Mouse (Mus musculus) midbrain, embryonic 11.5 days (tissue): ENCODE measurements at regions not wholly inside any gene's neighbourhood (a gene's known extent, or its start where the extent isn't known, plus 50 kb on each side); places are given as distances from the start of the nearest gene placed in this dataset.

Experiments used
- ATAC-seq: fragments of 200-750 bp; cut with Nextera tagmentation; 2 replicates; pipeline ENCODE4 v1.8.0; 2017; ENCODE audit warnings: moderate TSS enrichment, moderate library complexity; ENCODE audit not compliant: low FRiP score
- DNase-seq: peaks from one replicate; pipeline ENCODE4 v3.0.0; 2015; ENCODE audit warnings: low spot score; ENCODE audit errors: missing footprints
- H3K27ac ChIP-seq: fragments of 300-500 bp; sonication (generic); 2 replicates; pipeline ENCODE4 v1.5.1; 2014; ENCODE audit warnings: low read depth, low read length
- H3K27me3 ChIP-seq: fragments of 300-500 bp; sonication (generic); 2 replicates; pipeline ENCODE4 v1.6.1; 2014; ENCODE audit warnings: mild to moderate bottlenecking, low read length, moderate library complexity, mixed read lengths; ENCODE audit not compliant: control insufficient read depth, insufficient read depth
- H3K36me3 ChIP-seq: fragments of 300-500 bp; sonication (generic); 2 replicates; pipeline ENCODE4 v1.6.1; 2014; ENCODE audit warnings: mild to moderate bottlenecking, low read length, moderate library complexity, mixed read lengths; ENCODE audit not compliant: control insufficient read depth, insufficient read depth
- H3K4me1 ChIP-seq: fragments of 300-500 bp; sonication (generic); 2 replicates; pipeline ENCODE4 v1.6.1; 2014; ENCODE audit warnings: low read length; ENCODE audit not compliant: control insufficient read depth, insufficient read depth
- H3K4me2 ChIP-seq: fragments of 300-500 bp; sonication (generic); 2 replicates; pipeline ENCODE4 v1.6.1; 2014; ENCODE audit warnings: mild to moderate bottlenecking, moderate library complexity
- H3K4me3 ChIP-seq: fragments of 300-500 bp; sonication (generic); 2 replicates; pipeline ENCODE4 v1.5.1; 2014; ENCODE audit warnings: low read depth, low read length
- H3K9ac ChIP-seq: fragments of 300-500 bp; sonication (generic); 2 replicates; pipeline ENCODE4 v1.6.1; 2014; ENCODE audit warnings: low read length
- H3K9me3 ChIP-seq: fragments of 300-500 bp; sonication (generic); 2 replicates; pipeline ENCODE4 v1.6.1; 2016; ENCODE audit warnings: low read length; ENCODE audit not compliant: control insufficient read depth
- WGBS: fragments of 180-500 bp; shearing (Covaris S2); extraction: QIAGEN DNeasy Blood & Tissue Kit; methylation state at CpG from one replicate; pipeline ENCODE4 v1.1.7; 2014; 5-methylcytosine and 5-hydroxymethylcytosine counted together

- ATAC-seq: no peak
- H3K4me3 ChIP-seq: no peak overlapping the region
- 85% methylated on average over 5 of the region's 5 CpGs for WGBS
- no peaks in the 10 kb centered on the region for H3K36me3 ChIP-seq
- no peaks in the 10 kb centered on the region for H3K27me3 ChIP-seq
- H3K27ac ChIP-seq: no peak overlapping the region
- no peaks in the 10 kb centered on the region for H3K9me3 ChIP-seq
- no peak overlapping the region for H3K4me2 ChIP-seq
- H3K9ac ChIP-seq: no peak overlapping the region
- DNase-seq: no peak
- no peaks in the 10 kb centered on the region for H3K4me1 ChIP-seq
Measured at GRCm38 (mm10) chr10:46298352-46298751, 720.7 kb downstream of the Hace1 start.

- ATAC-seq (no peak), DNase-seq (no peak)
- no peak overlapping the region for H3K9ac ChIP-seq
- H3K36me3 ChIP-seq: no peaks in the 10 kb centered on the region
- WGBS: 54% methylated on average over 3 of the region's 3 CpGs
- no peak overlapping the region for H3K4me2 ChIP-seq
- no peak overlapping the region for H3K27ac ChIP-seq
- no peaks in the 10 kb centered on the region for H3K27me3 ChIP-seq
- H3K9me3 ChIP-seq: no peaks in the 10 kb centered on the region
- H3K4me3 ChIP-seq: no peak overlapping the region
- H3K4me1 ChIP-seq: no peaks in the 10 kb centered on the region
Measured at GRCm38 (mm10) chr10:46299521-46299920, 721.9 kb downstream of the Hace1 start.

- no peak for ATAC-seq
- H3K4me1 ChIP-seq: no peaks in the 10 kb centered on the region
- H3K27ac ChIP-seq: no peak overlapping the region
- no peak overlapping the region for H3K4me3 ChIP-seq
- no peaks in the 10 kb centered on the region for H3K36me3 ChIP-seq
- no peaks in the 10 kb centered on the region for H3K9me3 ChIP-seq
- no peaks in the 10 kb centered on the region for H3K27me3 ChIP-seq
- no peak for DNase-seq
- H3K9ac ChIP-seq: no peak overlapping the region
- H3K4me2 ChIP-seq: no peak overlapping the region
- WGBS: 83% methylated on average over 5 of the region's 5 CpGs
Measured at GRCm38 (mm10) chr10:46320328-46321038, 742.9 kb downstream of the Hace1 start.

- H3K27me3 ChIP-seq: no peaks in the 10 kb centered on the region
- no peak overlapping the region for H3K4me2 ChIP-seq
- no peak overlapping the region for H3K9ac ChIP-seq
- WGBS: 83% methylated on average over 3 of the region's 3 CpGs
- H3K36me3 ChIP-seq: no peaks in the 10 kb centered on the region
- H3K4me3 ChIP-seq: no peak overlapping the region
- no peaks in the 10 kb centered on the region for H3K9me3 ChIP-seq
- ATAC-seq: no peak
- no peak overlapping the region for H3K27ac ChIP-seq
- DNase-seq: no peak
- no peaks in the 10 kb centered on the region for H3K4me1 ChIP-seq
Measured at GRCm38 (mm10) chr10:46321040-46321439, 743.4 kb downstream of the Hace1 start.

- Histone ChIP-seq H3K4me3 (no peak overlapping the region), H3K4me2 (no peak overlapping the region), H3K27me3 (no peaks in the 10 kb centered on the region), H3K27ac (no peak overlapping the region), H3K9me3 (no peaks in the 10 kb centered on the region), H3K4me1 (no peaks in the 10 kb centered on the region), H3K36me3 (no peaks in the 10 kb centered on the region), H3K9ac (no peak overlapping the region)
- DNase-seq (no peak), ATAC-seq (no peak)
- 89% methylated on average over 1 of the region's 1 CpGs for WGBS
Measured at GRCm38 (mm10) chr10:46329052-46329451, 751.4 kb downstream of the Hace1 start.

- Histone ChIP-seq H3K4me2 (no peak overlapping the region), H3K27me3 (no peaks in the 10 kb centered on the region), H3K4me1 (no peaks in the 10 kb centered on the region), H3K9ac (no peak overlapping the region), H3K27ac (no peak overlapping the region), H3K4me3 (no peak overlapping the region), H3K36me3 (no peaks in the 10 kb centered on the region), H3K9me3 (no peaks in the 10 kb centered on the region)
- DNase-seq (no peak), ATAC-seq (no peak)
Measured at GRCm38 (mm10) chr10:46331599-46332283, 754.1 kb downstream of the Hace1 start.

- no peaks in the 10 kb centered on the region for H3K4me1 ChIP-seq
- no peak overlapping the region for H3K4me2 ChIP-seq
- no peak overlapping the region for H3K27ac ChIP-seq
- no peak for ATAC-seq
- H3K9me3 ChIP-seq: no peaks in the 10 kb centered on the region
- DNase-seq: no peak
- no peaks in the 10 kb centered on the region for H3K27me3 ChIP-seq
- no peak overlapping the region for H3K9ac ChIP-seq
- no peak overlapping the region for H3K4me3 ChIP-seq
- H3K36me3 ChIP-seq: no peaks in the 10 kb centered on the region
Measured at GRCm38 (mm10) chr10:46333231-46333630, 755.6 kb downstream of the Hace1 start.

GRCm38 (mm10) chr10:46345315-46345714 lies 767.7 kb downstream of the Hace1 start:
- Histone ChIP-seq H3K27ac (no peak overlapping the region), H3K36me3 (no peaks in the 10 kb centered on the region), H3K4me3 (no peak overlapping the region), H3K4me1 (no peaks in the 10 kb centered on the region), H3K27me3 (no peaks in the 10 kb centered on the region), H3K4me2 (no peak overlapping the region), H3K9ac (no peak overlapping the region), H3K9me3 (no peaks in the 10 kb centered on the region)
- ATAC-seq (no peak), DNase-seq (no peak)
- 77% methylated on average over 4 of the region's 4 CpGs for WGBS

GRCm38 (mm10) chr10:46349613-46350012 lies 772.0 kb downstream of the Hace1 start:
- no peak for ATAC-seq
- no peak overlapping the region for H3K4me3 ChIP-seq
- H3K4me2 ChIP-seq: no peak overlapping the region
- WGBS: 74% methylated on average over 4 of the region's 4 CpGs
- no peak overlapping the region for H3K9ac ChIP-seq
- H3K27ac ChIP-seq: no peak overlapping the region
- H3K4me1 ChIP-seq: no peaks in the 10 kb centered on the region
- no peak for DNase-seq
- H3K36me3 ChIP-seq: no peaks in the 10 kb centered on the region
- no peaks in the 10 kb centered on the region for H3K27me3 ChIP-seq
- H3K9me3 ChIP-seq: no peaks in the 10 kb centered on the region
